Mouse (Mus musculus) cortical plate, adult 2 months (tissue): Measurements from ENCODE around the gene Wdr27.

Experiments used
- CTCF ChIP-seq: fragments of 200-500 bp; IDR thresholded peaks from 2 replicates; pipeline ENCODE4 v1.5.1; 2011; ENCODE audit warnings: mild to moderate bottlenecking, control low read depth, low read length; ENCODE audit not compliant: insufficient read depth; ENCODE audit errors: extremely low read depth
- POLR2A ChIP-seq: fragments of 200-500 bp; IDR thresholded peaks from 2 replicates; pipeline ENCODE4 v1.6.1; 2011; ENCODE audit warnings: mild to moderate bottlenecking, low read length, control low read depth; ENCODE audit not compliant: insufficient read depth; ENCODE audit errors: extremely low read depth

DNA sequence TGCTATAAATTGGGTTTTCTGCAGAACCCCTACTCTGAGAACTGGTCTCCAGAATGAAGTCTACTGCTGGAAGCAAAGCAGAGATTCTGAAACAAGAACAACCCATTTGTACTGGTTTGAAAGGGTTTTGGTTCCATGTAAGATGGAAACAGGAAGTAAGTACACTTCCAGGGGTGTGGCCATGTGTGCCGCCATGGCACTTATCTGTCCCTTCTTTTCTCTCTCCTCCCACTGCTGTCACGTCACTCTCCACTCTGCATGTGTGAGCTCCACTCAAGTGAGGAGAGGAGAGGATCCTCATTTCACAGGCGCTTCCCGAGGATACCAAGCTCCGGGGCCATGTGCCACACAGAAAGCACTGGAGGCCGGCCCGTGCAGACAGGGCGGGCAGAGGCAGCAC, 10.5 kb upstream of the Wdr27 start:
- TF ChIP-seq POLR2A (no peak), CTCF (no peak)
